8 mouse cellular contexts compared by ENCODE assay signal in genomic region chr16:16599586-16600401, GRCm38 (mm10). TPM values are rescaled to one million over a fixed set of nuclear protein-coding genes. Genes with fewer than 3 reads are reported as not detected.
DNase-seq lines count a peak whose midpoint lies in the region; ATAC-seq and TF ChIP-seq lines count a peak whose summit lies in the region.

No protein-coding gene starts in this region.

- intact Hi-C loops in heart, postnatal 14 days (cut with DNase I) = no loop called here

- peak overlapping the region; percentile 86 for H3K9ac ChIP-seq in ES-E14 (ENCODE audit: insufficient read depth, low read depth, low read length, poor library complexity, severe bottlenecking)
- peak overlapping the region; percentile 80 for H3K9ac ChIP-seq in forebrain, embryonic 16.5 days (replicated peaks; ENCODE audit: low read depth, low read length)
- peak overlapping the region; percentile 78 for H3K9ac ChIP-seq in lung, embryonic 15.5 days

- WGBS in forebrain, embryonic 16.5 days = under 1% methylated on average over 58 of the region's 77 CpGs
- WGBS in lung, embryonic 15.5 days = under 1% methylated on average over 77 of the region's 77 CpGs

- DNase-seq in ES-E14 (ENCODE audit: low read depth, low spot score) = peak; percentile 39
- peak; percentile 47 for DNase-seq in cerebellum, adult 11-12 months
- peak; percentile 51 to 63 for DNase-seq in heart, postnatal 14 days
- peak; percentile 75 to 87 for DNase-seq in kidney, postnatal 4 days
- DNase-seq in ovary, postnatal 10 days (ENCODE audit: low spot score) = peak; percentile 27
- DNase-seq in urinary bladder, postnatal 25 days (ENCODE audit: low spot score) = peak; percentile 45

- H3K4me1 ChIP-seq in ES-E14 (ENCODE audit: control insufficient read depth in 2 of 2, insufficient read depth in 2 of 2, low read length in 2 of 2, poor library complexity in 1 of 2) = no peaks in the 10 kb centered on the region
- H3K4me1 ChIP-seq in forebrain, embryonic 16.5 days (replicated peaks; ENCODE audit: control insufficient read depth, insufficient read depth, low read length) = peaks cover 4% of the 10 kb centered on the region
- H3K4me1 ChIP-seq in lung, embryonic 15.5 days = peaks cover 8% of the 10 kb centered on the region; the same call in 1 of the 2 replicates

- no peaks in the 10 kb centered on the region for H3K27me3 ChIP-seq in forebrain, embryonic 16.5 days (replicated peaks; ENCODE audit: control insufficient read depth, insufficient read depth, low read length)
- 0 out of 2 replicates have a peak, but pooled peaks cover 5% of the 10 kb centered on the region for H3K27me3 ChIP-seq in lung, embryonic 15.5 days

- no peak overlapping the region for H3K27ac ChIP-seq in ES-E14 (ENCODE audit: insufficient read depth, low read depth, low read length, poor library complexity, severe bottlenecking)
- no peak overlapping the region for H3K27ac ChIP-seq in forebrain, embryonic 16.5 days (ENCODE audit: low read length)
- peak overlapping the region; percentile 83 for H3K27ac ChIP-seq in lung, embryonic 15.5 days

- H3K9me3 ChIP-seq in ES-E14 (ENCODE audit: control insufficient read depth, insufficient read depth, low read depth, low read length) = no peaks in the 10 kb centered on the region
- no peaks in the 10 kb centered on the region for H3K9me3 ChIP-seq in forebrain, embryonic 16.5 days (ENCODE audit: control insufficient read depth, low read length)
- H3K9me3 ChIP-seq in lung, embryonic 15.5 days = no peaks in the 10 kb centered on the region

- in situ Hi-C loops in ES-E14 (cut with MboI; ENCODE audit: low sequenced_read_pairs in 2 of 2, unreplicated experiment in 2 of 2) = no loop called here

- H3K4me3 ChIP-seq in ES-E14 (ENCODE audit: insufficient read depth in 1 of 2, low read depth in 1 of 2, low read length in 2 of 2, poor library complexity in 1 of 2, severe bottlenecking in 1 of 2) = peak overlapping the region; percentile 84 to 98
- peak overlapping the region; percentile 77 for H3K4me3 ChIP-seq in forebrain, embryonic 16.5 days (replicated peaks; ENCODE audit: low read length)
- peak overlapping the region; percentile 83 for H3K4me3 ChIP-seq in lung, embryonic 15.5 days

- peak overlapping the region; percentile 98 for H3K4me2 ChIP-seq in forebrain, embryonic 16.5 days (ENCODE audit: low read length)
- H3K4me2 ChIP-seq in lung, embryonic 15.5 days = peak overlapping the region; percentile 97

- H3K36me3 ChIP-seq in ES-E14 (ENCODE audit: control insufficient read depth, insufficient read depth, low read length, poor library complexity, severe bottlenecking) = no peaks in the 10 kb centered on the region
- H3K36me3 ChIP-seq in forebrain, embryonic 16.5 days (ENCODE audit: control insufficient read depth, insufficient read depth) = no peaks in the 10 kb centered on the region
- no peaks in the 10 kb centered on the region for H3K36me3 ChIP-seq in lung, embryonic 15.5 days

- peak; percentile 90 for ATAC-seq in forebrain, embryonic 16.5 days
- peak; percentile 95 for ATAC-seq in lung, embryonic 15.5 days (ENCODE audit: borderline replicate concordance, extremely low read depth, low FRiP score, low TSS enrichment)

TF ChIP-seq in ES-E14, 5 proteins besides CTCF, POLR2A, EP300 and RAD21:
- TF ChIP-seq MAFK (IDR thresholded peaks at IDR 0.05; ENCODE audit: insufficient read depth, low read depth, low read length) = 0 out of 2 replicates have a peak, but pooled peaks have one; percentile 36
- TF ChIP-seq ZNF384 (IDR thresholded peaks at IDR 0.05; ENCODE audit: low read depth, low read length) = no peak
- TF ChIP-seq ZC3H11A (IDR thresholded peaks at IDR 0.05; ENCODE audit: borderline replicate concordance, low read depth, low read length) = no peak; the same call in 1 of the 2 replicates
- TF ChIP-seq CHD2 (IDR thresholded peaks at IDR 0.05; ENCODE audit: low read depth, low read length) = no peak
TF ChIP-seq in ES-E14: peak in this region for 1.

RNA-seq across cellular contexts. Expression of gene Fgd4, which starts 0.6 kb away (rescaled TPM):
- 34.9 and 45.2 TPM in 2 replicates for total RNA-seq in ES-E14 (2012; rRNA removed)
- 23.6 and 28.8 TPM in 2 replicates for polyA plus RNA-seq in forebrain, embryonic 16.5 days (2015; fragmentation: Nextera tagmentation; extraction: Ambion mirVana)
- total RNA-seq in heart, postnatal 14 days (2021) = 10 to 100 TPM; 41.0 to 44.3 TPM
- polyA plus RNA-seq in lung, embryonic 15.5 days (2015; fragmentation: Nextera tagmentation; extraction: Ambion mirVana) = 5.3 and 6.9 TPM in 2 replicates

Comparison
In these comparisons a context has a peak if more than half of its experiments do, and no peak if none do; other contexts are left out.
1. DNase-seq: peak in every context shown above with its lines; median percentile 81 in kidney, postnatal 4 days; 57 in heart, postnatal 14 days; 47 in cerebellum, adult 11-12 months; 45 in urinary bladder, postnatal 25 days; 39 in ES-E14; 27 in ovary, postnatal 10 days.